Mouse (Mus musculus) splenic B cell, adult 2 months (primary cell): Measurements from ENCODE around the gene Gins2.

Source experiments
- DNase-seq: peaks from one replicate; pipeline ENCODE4 v3.0.0-alpha.2; 2011; ENCODE audit warnings: low read depth, low spot score
- H3K27me3 ChIP-seq: 2 replicates; pipeline ENCODE4 v1.6.1; 2012; ENCODE audit warnings: mild to moderate bottlenecking, low read length, moderate library complexity, mixed read lengths; ENCODE audit not compliant: control insufficient read depth, poor library complexity, insufficient read depth, severe bottlenecking
- H3K36me3 ChIP-seq: 2 replicates; pipeline ENCODE4 v1.6.1; 2012; ENCODE audit warnings: mild to moderate bottlenecking, low read length, moderate library complexity, mixed read lengths; ENCODE audit not compliant: control insufficient read depth, poor library complexity, insufficient read depth, severe bottlenecking

The Gins2 gene

DNA sequence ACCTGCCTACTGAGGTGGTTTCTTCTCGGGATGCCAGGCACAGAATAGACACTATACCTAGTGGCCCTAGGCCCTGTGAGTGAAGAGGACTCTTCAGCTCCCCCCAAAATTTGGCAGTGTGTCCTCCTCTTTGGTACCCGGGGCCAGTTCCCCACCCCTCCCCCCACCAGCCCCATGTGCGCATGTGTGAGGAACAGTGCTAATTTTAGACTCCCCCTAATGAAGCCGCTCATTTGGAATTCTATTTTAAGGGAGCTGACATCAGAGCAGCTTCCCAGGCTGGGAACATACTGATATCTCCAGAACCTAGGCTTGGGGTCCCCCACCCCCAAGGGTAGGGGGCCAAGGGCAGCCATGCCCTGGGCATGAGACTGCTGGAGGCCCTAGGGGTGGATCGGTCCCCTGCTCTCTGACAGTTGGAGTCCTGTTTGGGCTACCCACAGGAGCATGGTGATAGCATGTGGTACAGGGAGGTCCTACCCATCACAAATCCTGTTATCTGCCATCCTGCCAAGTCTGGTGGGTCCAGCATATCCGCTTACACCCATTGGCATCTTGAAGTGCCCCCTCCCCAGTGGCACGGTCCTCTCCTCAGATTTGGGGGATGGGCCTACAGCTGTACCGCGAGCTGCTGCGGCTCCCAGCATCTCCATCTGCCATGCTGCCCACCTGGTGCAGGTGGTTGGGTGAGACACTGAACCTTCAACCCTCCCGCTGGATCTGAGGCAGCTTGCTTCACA, 38.0 kb downstream of the Gins2 start:
- no peak for DNase-seq
- no peaks in the 10 kb centered on the region for H3K27me3 ChIP-seq
- peaks cover 2% of the 10 kb centered on the region; the same call in 1 of the 2 replicates for H3K36me3 ChIP-seq

DNA sequence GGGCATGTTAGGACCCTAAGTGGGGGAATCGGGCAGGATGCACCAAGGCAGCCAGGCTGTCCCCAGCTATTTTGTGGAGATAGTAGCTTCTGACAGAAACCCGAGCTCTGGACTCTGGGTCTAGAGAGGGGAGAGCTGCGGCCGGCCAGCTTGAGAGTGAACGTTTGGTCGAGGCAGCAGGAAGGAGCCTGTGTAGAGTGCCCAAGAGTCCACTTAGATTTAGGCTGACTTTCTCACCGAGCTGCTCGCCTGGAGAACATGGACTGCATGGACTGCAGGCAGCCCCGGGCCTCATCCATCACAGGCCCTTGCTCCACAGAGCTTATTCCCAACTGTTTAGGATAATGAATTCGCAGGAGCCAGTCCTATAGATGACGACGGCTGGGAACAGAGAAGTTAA, 38.7 kb downstream of the Gins2 start:
- Histone ChIP-seq H3K27me3 (no peaks in the 10 kb centered on the region), H3K36me3 (no peaks in the 10 kb centered on the region)
- no peak for DNase-seq

DNA sequence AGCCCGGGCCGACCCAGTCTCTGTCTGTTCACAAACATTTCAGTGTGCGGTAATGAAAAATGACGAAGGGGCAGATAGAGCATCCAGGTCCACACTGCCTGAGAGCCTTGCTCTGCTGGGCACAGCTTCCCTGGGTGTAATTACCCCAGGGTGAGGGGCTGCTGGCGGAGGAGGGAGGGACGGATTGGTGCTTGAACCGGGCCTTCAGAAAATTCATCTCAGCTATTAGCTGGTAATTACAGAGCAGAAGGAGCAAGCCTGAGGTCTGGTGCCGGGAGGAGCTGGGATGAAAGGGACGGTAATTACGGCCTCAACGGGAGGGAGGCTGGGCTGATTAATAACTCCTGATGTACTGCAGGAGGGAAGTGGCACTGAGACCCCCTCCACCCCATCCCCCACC, 39.2 kb downstream of the Gins2 start:
- H3K27me3 ChIP-seq = no peaks in the 10 kb centered on the region
- no peak for DNase-seq
- H3K36me3 ChIP-seq = no peaks in the 10 kb centered on the region

- DNase-seq = no peak
- no peaks in the 10 kb centered on the region for H3K36me3 ChIP-seq
- no peaks in the 10 kb centered on the region for H3K27me3 ChIP-seq
These were observed 39.7 kb downstream of the Gins2 start for GRCm38 (mm10) chr8:120549321-120549921.

- H3K36me3 ChIP-seq = no peaks in the 10 kb centered on the region
- DNase-seq = no peak
These were observed 40.8 kb downstream of the Gins2 start for GRCm38 (mm10) chr8:120548313-120548761.

GRCm38 (mm10) chr8:120547562-120547961, 41.5 kb downstream of the Gins2 start:
- H3K27me3 ChIP-seq = no peaks in the 10 kb centered on the region
- DNase-seq = no peak
- H3K36me3 ChIP-seq = no peaks in the 10 kb centered on the region

More at GRCm38 (mm10) chr8:120548313-120548761, 40.8 kb downstream of the Gins2 start:
- no peaks in the 10 kb centered on the region for H3K27me3 ChIP-seq

DNA sequence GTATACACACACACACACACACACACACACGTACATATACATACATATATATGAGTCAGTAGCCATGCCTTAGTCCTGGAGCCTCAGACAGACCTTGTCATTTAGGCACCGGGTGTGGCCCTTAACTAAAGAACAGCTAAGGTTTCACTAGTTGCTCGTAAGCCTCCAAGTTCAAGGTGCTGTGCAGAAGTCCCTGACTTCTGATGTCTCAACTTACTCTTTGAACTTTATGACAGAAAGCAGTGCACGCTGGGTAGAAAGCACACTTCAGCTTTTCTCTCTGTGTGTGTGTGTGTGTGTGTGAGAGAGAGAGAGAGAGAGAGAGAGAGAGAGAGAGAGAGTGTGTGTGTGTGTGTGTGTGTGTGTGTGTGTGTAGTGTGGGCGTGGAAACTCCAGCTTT, 44.9 kb downstream of the Gins2 start:
- no peaks in the 10 kb centered on the region for H3K27me3 ChIP-seq
- peak; percentile 29 for DNase-seq
- H3K36me3 ChIP-seq = no peaks in the 10 kb centered on the region

- Histone ChIP-seq H3K36me3 (no peaks in the 10 kb centered on the region), H3K27me3 (no peaks in the 10 kb centered on the region)
- peak; percentile 33 for DNase-seq
These were observed 45.6 kb downstream of the Gins2 start for GRCm38 (mm10) chr8:120543416-120544055.

DNA sequence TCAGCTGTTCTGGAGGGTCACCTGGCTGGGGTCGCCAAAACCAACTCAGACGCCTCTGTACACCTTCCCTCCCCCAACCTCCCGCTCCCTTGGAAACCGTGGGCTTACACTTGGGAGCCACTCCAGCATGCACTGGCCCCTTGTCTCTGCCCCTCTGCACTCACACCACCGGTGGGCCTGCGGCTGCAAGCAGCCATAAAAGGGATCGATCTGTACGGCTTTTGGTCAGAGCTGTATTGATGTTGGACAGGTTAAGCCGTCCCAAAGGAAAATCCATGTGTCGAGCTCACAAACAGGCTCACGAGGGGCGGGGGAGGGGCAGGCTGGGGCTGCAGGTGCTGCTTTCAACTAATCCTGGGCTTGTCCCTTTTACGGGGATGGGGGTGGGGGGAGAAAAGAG, 46.1 kb downstream of the Gins2 start:
- Histone ChIP-seq H3K27me3 (no peaks in the 10 kb centered on the region), H3K36me3 (no peaks in the 10 kb centered on the region)
- no peak for DNase-seq

DNA sequence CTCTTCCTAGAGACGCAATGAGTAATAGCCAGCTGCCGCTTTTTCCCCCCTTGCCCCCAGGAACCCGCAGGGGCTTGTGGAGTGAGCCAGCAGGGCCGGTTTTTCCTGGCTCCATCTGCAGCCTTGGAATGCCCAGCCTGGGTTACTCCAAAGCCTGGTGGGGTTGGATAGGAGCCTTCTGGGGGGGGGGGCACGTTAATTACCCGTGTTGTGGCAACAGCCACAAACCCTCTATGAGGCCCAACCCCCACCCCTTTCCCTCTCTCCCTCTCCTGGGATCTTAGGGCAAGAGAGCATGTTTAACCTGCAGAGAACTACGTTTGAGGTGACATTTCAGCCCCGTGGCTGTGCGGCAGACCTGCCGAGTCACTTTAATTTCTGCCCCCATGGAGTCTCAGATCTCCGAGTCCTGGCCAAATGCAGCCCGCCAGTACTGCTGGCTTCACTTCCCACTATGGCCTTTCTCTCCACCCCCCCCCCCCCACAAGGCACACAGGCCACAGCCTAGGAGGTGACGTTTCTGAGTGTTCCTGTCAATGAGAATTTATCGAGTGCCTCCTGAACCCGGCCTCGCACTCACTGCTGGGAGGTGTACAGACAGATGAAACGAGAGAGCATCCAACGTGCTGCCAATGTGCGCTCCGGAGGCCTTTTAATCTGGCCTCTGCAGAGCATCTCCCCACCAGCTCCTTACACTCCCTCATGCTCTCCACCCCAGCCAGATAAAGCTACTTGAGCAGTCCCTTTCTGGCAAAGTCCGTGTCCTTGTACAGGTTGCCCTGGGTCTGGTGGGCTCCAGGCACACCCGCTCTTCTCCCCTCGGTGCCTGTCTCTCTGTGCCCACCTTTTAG, 49.1 kb downstream of the Gins2 start:
- peak; percentile 21 for DNase-seq
- Histone ChIP-seq H3K36me3 (no peaks in the 10 kb centered on the region), H3K27me3 (no peaks in the 10 kb centered on the region)

- no peaks in the 10 kb centered on the region for H3K36me3 ChIP-seq
- peak; percentile 59 for DNase-seq
- no peaks in the 10 kb centered on the region for H3K27me3 ChIP-seq
These were observed 49.7 kb downstream of the Gins2 start for GRCm38 (mm10) chr8:120539381-120539774.

DNA sequence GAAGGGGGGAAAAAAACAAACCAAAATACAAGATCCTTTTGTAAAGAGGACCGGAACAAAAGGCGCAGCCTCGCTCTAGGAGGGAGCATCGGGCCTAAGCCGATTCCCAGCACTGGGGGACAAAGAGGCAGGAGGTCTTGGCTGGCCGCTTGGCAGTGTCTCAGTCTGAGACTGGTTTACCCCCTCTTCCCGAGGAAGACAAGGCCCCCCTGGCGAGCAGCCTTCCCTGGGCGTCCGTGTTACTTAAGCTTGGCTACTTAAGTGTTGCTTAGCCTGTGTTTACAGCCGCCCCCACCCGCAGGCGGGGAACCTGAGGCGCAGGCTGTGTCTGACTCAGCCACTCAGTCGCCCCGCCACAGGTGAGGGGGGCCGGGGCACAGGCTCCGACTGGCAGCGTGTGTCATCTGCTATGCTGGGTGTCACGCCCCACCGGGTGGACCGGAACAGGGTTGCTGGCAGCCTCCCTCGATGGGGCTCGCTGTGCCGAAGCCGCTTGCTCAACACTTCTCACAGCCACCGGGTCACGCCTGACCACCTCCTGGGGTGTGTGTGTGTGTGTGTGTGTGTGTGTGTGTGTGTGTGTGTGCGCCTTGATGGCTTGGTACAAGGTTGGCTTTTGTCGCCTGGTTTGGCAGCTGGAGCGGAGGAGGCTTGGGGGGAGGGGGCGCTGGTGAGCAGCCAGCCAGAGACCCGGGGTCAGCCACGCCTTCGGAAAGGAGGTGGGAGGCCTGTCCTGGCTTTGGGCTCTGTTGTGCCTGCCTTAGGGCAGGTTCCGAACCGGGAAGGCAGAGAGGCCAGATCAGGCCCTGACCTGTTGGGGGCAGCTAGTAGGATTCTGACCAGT, 50.5 kb downstream of the Gins2 start:
- peak; percentile 97 for DNase-seq

DNA sequence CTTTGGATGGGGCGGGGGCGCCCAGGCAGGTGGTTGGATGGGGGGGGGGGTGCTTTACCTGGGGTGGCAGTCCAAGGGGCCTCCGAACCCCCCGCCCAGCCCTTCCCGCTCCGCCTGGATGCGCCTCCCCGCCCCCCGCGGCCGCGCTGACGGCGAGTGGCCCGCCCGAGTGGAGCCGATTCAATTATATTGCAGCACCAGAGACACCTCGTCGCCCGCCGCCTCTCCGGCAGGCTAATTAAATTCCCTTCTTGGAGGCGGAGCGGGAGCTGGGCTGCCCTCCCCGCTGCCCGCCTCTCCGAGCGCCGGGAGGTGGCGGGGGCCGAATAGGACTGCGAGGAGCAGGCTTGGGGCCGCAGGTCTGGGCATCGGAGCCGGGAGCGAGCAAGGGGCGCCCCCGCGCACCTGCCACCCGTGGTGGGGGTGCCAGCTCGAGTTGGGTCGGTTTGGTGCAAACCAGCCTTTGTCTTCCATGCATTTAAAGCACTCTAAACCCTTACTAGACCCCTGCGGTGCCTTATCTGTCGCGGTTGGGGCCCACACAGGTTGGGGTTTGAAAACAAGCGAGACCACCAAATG, 51.2 kb downstream of the Gins2 start:
- DNase-seq = no peak
- Histone ChIP-seq H3K27me3 (no peaks in the 10 kb centered on the region), H3K36me3 (no peaks in the 10 kb centered on the region)

More for the DNA sequence above, 50.5 kb downstream of the Gins2 start:
- H3K27me3 ChIP-seq = no peaks in the 10 kb centered on the region
- no peaks in the 10 kb centered on the region for H3K36me3 ChIP-seq
